Mouse (Mus musculus): ENCODE data around the gene Agpat2. TPM values are rescaled to one million over a fixed set of nuclear protein-coding genes. Genes with fewer than 3 reads are reported as not detected.

The Agpat2 gene
- polyA plus RNA-seq, 1 experiment from 2014 or later = 18.4 TPM

GRCm38 (mm10) chr2:26621246-26621645 lies 17.0 kb upstream of the Agpat2 start:
- 44% methylated on average over 2 of the region's 2 CpGs for WGBS

GRCm38 (mm10) chr2:26617928-26618327 lies 13.7 kb upstream of the Agpat2 start:
- no peak overlapping the region for H3K27ac ChIP-seq (ENCODE audit: poor library complexity, severe bottlenecking)
- no peaks in the 10 kb centered on the region for H3K36me3 ChIP-seq
- 0 out of 2 replicates have a peak, but pooled peaks cover 5% of the 10 kb centered on the region for H3K27me3 ChIP-seq (replicated peaks)
- no peak overlapping the region for H3K4me3 ChIP-seq
- peaks cover 14% of the 10 kb centered on the region for H3K4me1 ChIP-seq (replicated peaks)
- WGBS = 38% methylated on average over 7 of the region's 7 CpGs
- H3K9ac ChIP-seq = 0 out of 2 replicates have a peak overlapping the region, but pooled peaks have one; percentile 27
- no peak overlapping the region for H3K4me2 ChIP-seq
- no peak for ATAC-seq (ENCODE audit: insufficient number of reproducible peaks, low FRiP score)
- no peaks in the 10 kb centered on the region for H3K9me3 ChIP-seq (replicated peaks)

More at GRCm38 (mm10) chr2:26621246-26621645, 17.0 kb upstream of the Agpat2 start:
- ATAC-seq (ENCODE audit: insufficient number of reproducible peaks, low FRiP score) = no peak
- H3K4me1 ChIP-seq (replicated peaks) = peaks cover 12% of the 10 kb centered on the region
- H3K36me3 ChIP-seq = no peaks in the 10 kb centered on the region
- no peaks in the 10 kb centered on the region; the same call in 1 of the 2 replicates for H3K9me3 ChIP-seq (replicated peaks)
- H3K27ac ChIP-seq (ENCODE audit: poor library complexity, severe bottlenecking) = no peak overlapping the region
- H3K4me3 ChIP-seq = no peak overlapping the region
- 0 out of 2 replicates have a peak, but pooled peaks cover 5% of the 10 kb centered on the region for H3K27me3 ChIP-seq (replicated peaks)
- no peak overlapping the region for H3K9ac ChIP-seq
- no peak overlapping the region for H3K4me2 ChIP-seq

- Histone ChIP-seq H3K36me3 (no peaks in the 10 kb centered on the region), H3K4me1 (replicated peaks) (peaks cover 17% of the 10 kb centered on the region), H3K27ac (ENCODE audit: poor library complexity, severe bottlenecking) (no peak overlapping the region), H3K9ac (no peak overlapping the region), H3K27me3 (replicated peaks) (0 out of 2 replicates have a peak, but pooled peaks cover 4% of the 10 kb centered on the region), H3K9me3 (replicated peaks) (no peaks in the 10 kb centered on the region), H3K4me2 (no peak overlapping the region), H3K4me3 (no peak overlapping the region)
- 63% methylated on average over 6 of the region's 6 CpGs for WGBS
- ATAC-seq (ENCODE audit: insufficient number of reproducible peaks, low FRiP score) = no peak
Measured at GRCm38 (mm10) chr2:26617331-26617730, 13.1 kb upstream of the Agpat2 start.

GRCm38 (mm10) chr2:26615459-26616124 lies 11.4 kb upstream of the Agpat2 start:
- Histone ChIP-seq H3K27me3 (replicated peaks) (no peaks in the 10 kb centered on the region), H3K9me3 (replicated peaks) (no peaks in the 10 kb centered on the region), H3K4me2 (no peak overlapping the region), H3K27ac (ENCODE audit: poor library complexity, severe bottlenecking) (no peak overlapping the region), H3K9ac (no peak overlapping the region), H3K36me3 (no peaks in the 10 kb centered on the region), H3K4me3 (no peak overlapping the region), H3K4me1 (replicated peaks) (peaks cover 17% of the 10 kb centered on the region)
- 74% methylated on average over 4 of the region's 4 CpGs for WGBS
- ATAC-seq (ENCODE audit: insufficient number of reproducible peaks, low FRiP score) = no peak

GRCm38 (mm10) chr2:26614903-26615302 lies 10.7 kb upstream of the Agpat2 start:
- Histone ChIP-seq H3K9ac (no peak overlapping the region), H3K27me3 (replicated peaks) (no peaks in the 10 kb centered on the region), H3K4me2 (no peak overlapping the region), H3K9me3 (replicated peaks) (no peaks in the 10 kb centered on the region), H3K4me3 (no peak overlapping the region), H3K36me3 (no peaks in the 10 kb centered on the region), H3K4me1 (replicated peaks) (peaks cover 17% of the 10 kb centered on the region), H3K27ac (ENCODE audit: poor library complexity, severe bottlenecking) (no peak overlapping the region)
- ATAC-seq (ENCODE audit: insufficient number of reproducible peaks, low FRiP score) = no peak
- WGBS = 73% methylated on average over 5 of the region's 5 CpGs

- Histone ChIP-seq H3K27me3 (replicated peaks) (no peaks in the 10 kb centered on the region), H3K9me3 (replicated peaks) (no peaks in the 10 kb centered on the region), H3K4me3 (no peak overlapping the region), H3K9ac (no peak overlapping the region), H3K36me3 (no peaks in the 10 kb centered on the region), H3K4me1 (replicated peaks) (peaks cover 17% of the 10 kb centered on the region), H3K4me2 (no peak overlapping the region), H3K27ac (ENCODE audit: poor library complexity, severe bottlenecking) (no peak overlapping the region)
- ATAC-seq (ENCODE audit: insufficient number of reproducible peaks, low FRiP score) = no peak
Measured at GRCm38 (mm10) chr2:26611896-26612295, 7.7 kb upstream of the Agpat2 start.

GRCm38 (mm10) chr2:26611054-26611453 lies 6.8 kb upstream of the Agpat2 start:
- no peak overlapping the region for H3K4me2 ChIP-seq
- H3K9ac ChIP-seq = no peak overlapping the region
- H3K27me3 ChIP-seq (replicated peaks) = no peaks in the 10 kb centered on the region
- no peak for ATAC-seq (ENCODE audit: insufficient number of reproducible peaks, low FRiP score)
- no peaks in the 10 kb centered on the region for H3K9me3 ChIP-seq (replicated peaks)
- H3K4me3 ChIP-seq = no peak overlapping the region
- H3K36me3 ChIP-seq = no peaks in the 10 kb centered on the region
- peaks cover 25% of the 10 kb centered on the region for H3K4me1 ChIP-seq (replicated peaks)
- H3K27ac ChIP-seq (ENCODE audit: poor library complexity, severe bottlenecking) = no peak overlapping the region

GRCm38 (mm10) chr2:26610526-26610925 lies 6.3 kb upstream of the Agpat2 start:
- WGBS = 70% methylated on average over 3 of the region's 3 CpGs
- Histone ChIP-seq H3K4me3 (no peak overlapping the region), H3K9ac (no peak overlapping the region), H3K4me2 (no peak overlapping the region), H3K27me3 (replicated peaks) (no peaks in the 10 kb centered on the region), H3K36me3 (no peaks in the 10 kb centered on the region), H3K4me1 (replicated peaks) (peaks cover 26% of the 10 kb centered on the region), H3K27ac (ENCODE audit: poor library complexity, severe bottlenecking) (no peak overlapping the region), H3K9me3 (replicated peaks) (no peaks in the 10 kb centered on the region)
- no peak for ATAC-seq (ENCODE audit: insufficient number of reproducible peaks, low FRiP score)

GRCm38 (mm10) chr2:26609261-26609661 lies 5.0 kb upstream of the Agpat2 start:
- Histone ChIP-seq H3K4me1 (replicated peaks) (peaks cover 32% of the 10 kb centered on the region), H3K36me3 (no peaks in the 10 kb centered on the region), H3K4me3 (no peak overlapping the region), H3K9ac (no peak overlapping the region), H3K27ac (ENCODE audit: poor library complexity, severe bottlenecking) (no peak overlapping the region), H3K27me3 (replicated peaks) (no peaks in the 10 kb centered on the region), H3K9me3 (replicated peaks) (no peaks in the 10 kb centered on the region), H3K4me2 (no peak overlapping the region)
- no peak for ATAC-seq (ENCODE audit: insufficient number of reproducible peaks, low FRiP score)

- no peak overlapping the region for H3K27ac ChIP-seq (ENCODE audit: poor library complexity, severe bottlenecking)
- no peak overlapping the region for H3K4me3 ChIP-seq
- no peaks in the 10 kb centered on the region for H3K9me3 ChIP-seq (replicated peaks)
- no peaks in the 10 kb centered on the region for H3K27me3 ChIP-seq (replicated peaks)
- ATAC-seq (ENCODE audit: insufficient number of reproducible peaks, low FRiP score) = no peak
- no peak overlapping the region for H3K9ac ChIP-seq
- peaks cover 33% of the 10 kb centered on the region for H3K4me1 ChIP-seq (replicated peaks)
- H3K36me3 ChIP-seq = no peaks in the 10 kb centered on the region
- H3K4me2 ChIP-seq = no peak overlapping the region
Measured at GRCm38 (mm10) chr2:26608781-26609180, 4.6 kb upstream of the Agpat2 start.

- WGBS = 42% methylated on average over 6 of the region's 6 CpGs
- peaks cover 36% of the 10 kb centered on the region for H3K4me1 ChIP-seq (replicated peaks)
- H3K27ac ChIP-seq (ENCODE audit: poor library complexity, severe bottlenecking) = peak overlapping the region; percentile 36
- no peak overlapping the region for H3K4me3 ChIP-seq
- no peak overlapping the region for H3K9ac ChIP-seq
- ATAC-seq (ENCODE audit: insufficient number of reproducible peaks, low FRiP score) = peak; percentile 27; the same call in 1 of the 2 replicates
- H3K36me3 ChIP-seq = no peaks in the 10 kb centered on the region
- no peak overlapping the region for H3K4me2 ChIP-seq
- H3K27me3 ChIP-seq (replicated peaks) = no peaks in the 10 kb centered on the region
- H3K9me3 ChIP-seq (replicated peaks) = no peaks in the 10 kb centered on the region
Measured at GRCm38 (mm10) chr2:26607056-26607910, 3.1 kb upstream of the Agpat2 start.
